Mouse (Mus musculus): ENCODE data around the gene Ndufa9. TPM values are rescaled to one million over a fixed set of nuclear protein-coding genes. Genes with fewer than 3 reads are reported as not detected.

Ndufa9 gene
- polyA plus RNA-seq, 1 experiment from 2014 or later: 186 TPM

Other genes starting within 250 kb of the Ndufa9 start
- gene Kcna1, start 202.8 kb downstream of the Ndufa9 start, polyA plus RNA-seq (2015; fragmentation: Nextera tagmentation; extraction: Ambion mirVana): 3.3 and 3.5 TPM in 2 replicates
- 8.7 and 9.0 TPM in 2 replicates for gene Kcna6, start 108.5 kb downstream of the Ndufa9 start, polyA plus RNA-seq (2015; fragmentation: Nextera tagmentation; extraction: Ambion mirVana)
- gene Akap3, start 4.0 kb upstream of the Ndufa9 start, polyA plus RNA-seq (2015; fragmentation: Nextera tagmentation; extraction: Ambion mirVana): 0.09 TPM in 1 of 2 replicates, not detected in the other
- not detected in 2 replicates for gene Dyrk4, start 72.7 kb upstream of the Ndufa9 start, polyA plus RNA-seq (2015; fragmentation: Nextera tagmentation; extraction: Ambion mirVana)
- 54.3 and 63.8 TPM in 2 replicates for gene Rad51ap1, start 90.5 kb upstream of the Ndufa9 start, polyA plus RNA-seq (2015; fragmentation: Nextera tagmentation; extraction: Ambion mirVana)
- gene D6Wsu163e, start 90.8 kb upstream of the Ndufa9 start, polyA plus RNA-seq (2015; fragmentation: Nextera tagmentation; extraction: Ambion mirVana): 17.2 and 18.0 TPM in 2 replicates
- 1.4 and 1.5 TPM in 2 replicates for gene Fgf6, start 166.4 kb upstream of the Ndufa9 start, polyA plus RNA-seq (2015; fragmentation: Nextera tagmentation; extraction: Ambion mirVana)
- 0.17 TPM in 1 of 2 replicates, not detected in the other for gene Fgf23, start 223.8 kb upstream of the Ndufa9 start, polyA plus RNA-seq (2015; fragmentation: Nextera tagmentation; extraction: Ambion mirVana)

Data from limb, embryonic 13.5 days (tissue).